Mouse (Mus musculus): ENCODE measurements around the gene Umodl1.

DNA sequence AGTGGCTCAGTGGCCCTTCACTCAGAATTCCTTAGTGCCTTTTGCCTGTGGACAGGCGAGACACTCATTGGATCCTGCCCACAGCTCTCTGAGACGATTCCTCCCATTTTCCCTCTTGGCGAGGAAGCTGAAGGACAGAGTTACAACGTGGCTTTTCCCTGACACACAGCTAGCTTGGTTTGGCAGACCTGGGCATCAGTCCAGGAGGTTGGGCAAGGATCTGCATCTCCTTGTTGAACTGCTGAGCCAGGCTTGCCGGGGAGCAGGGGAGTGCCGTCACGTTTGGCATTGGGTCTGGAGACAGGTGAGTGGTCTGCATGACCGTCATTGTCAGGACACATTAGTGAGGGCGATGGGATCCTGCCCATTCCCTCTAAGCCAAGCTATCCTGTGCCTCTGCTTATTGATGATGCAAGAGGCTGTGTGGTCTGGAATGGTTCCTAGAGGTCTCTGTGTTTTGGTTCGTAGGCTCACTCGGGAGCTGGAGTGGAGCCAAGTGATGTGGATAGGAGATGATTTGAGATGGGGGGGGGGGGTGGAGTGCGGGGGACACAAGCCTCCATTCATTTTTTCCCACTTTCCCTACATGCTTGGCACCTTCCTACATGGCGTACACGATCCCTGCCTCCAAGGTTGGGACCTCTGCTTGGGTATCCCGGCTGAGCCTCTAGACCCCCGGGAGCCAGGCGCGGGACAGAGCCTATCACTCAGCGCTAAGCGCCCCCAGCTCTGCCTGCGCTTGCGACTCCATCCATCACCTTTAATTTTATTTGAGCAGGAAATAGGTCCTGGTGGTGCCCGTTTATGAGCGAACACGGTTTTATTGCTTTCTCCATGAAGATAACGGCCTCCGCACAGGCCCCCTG is 43.3 kb upstream of the Umodl1 start:
- no peak for TF ChIP-seq CTCF (IDR thresholded peaks at IDR 0.05; ENCODE audit: low read depth, low read length)
- no peak for TF ChIP-seq POLR2A (IDR thresholded peaks at IDR 0.05; ENCODE audit: extremely low read depth, insufficient read depth, low read length)
